17 mouse cellular contexts compared by ENCODE assay signal in the genomic region with DNA sequence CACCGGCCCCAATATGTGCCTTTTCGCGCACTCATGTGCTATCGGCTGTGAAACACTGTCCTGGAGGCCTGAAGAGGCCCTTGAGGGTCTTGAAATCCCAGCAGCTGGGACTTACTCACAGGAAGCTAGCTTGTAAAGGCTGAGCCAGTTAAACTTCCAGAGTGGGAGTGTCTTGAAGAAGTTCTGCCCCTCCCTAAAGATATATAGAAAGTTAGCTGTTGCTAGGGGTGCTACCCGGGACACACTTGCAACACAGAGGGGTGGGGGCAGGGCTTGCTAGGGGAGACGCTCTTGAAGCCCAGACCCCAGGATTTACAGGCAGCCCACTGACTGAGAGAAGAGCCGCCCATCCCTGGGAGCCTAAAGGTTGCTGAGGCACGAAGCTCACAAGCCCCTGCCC. TPM values are rescaled to one million over a fixed set of nuclear protein-coding genes. Genes with fewer than 3 reads are reported as not detected.
A peak's percentile ranks its signal among the peaks of the same experiment; 100 is the strongest.
DNase-seq lines count a peak whose midpoint lies in the region; ATAC-seq and TF ChIP-seq lines count a peak whose summit lies in the region.
"Had no signal": no experiment of that assay in that cellular context is flagged by ENCODE, and none has a peak within 500 bp of the region (broad histone marks: within the 10 kb centered on the region; RNA-seq: fewer than 3 reads in every experiment).

No protein-coding gene starts in this region.

- ATAC-seq in lung, embryonic 16.5 days (ENCODE audit: low read depth): peak; percentile 41
- peak; percentile 53 for ATAC-seq in limb, embryonic 15.5 days (ENCODE audit: insufficient number of reproducible peaks, low FRiP score, low TSS enrichment, low read depth)
- ATAC-seq in stomach, embryonic 16.5 days (ENCODE audit: insufficient read depth, low FRiP score): peak; percentile 35; the same call in 1 of the 2 replicates
- ATAC-seq: inflammation-experienced regulatory T-cells, adult 6 months had no signal

- intact Hi-C loops in gastrocnemius, adult 2 months (cut with DNase I): no loop called here

- WGBS in lung, embryonic 16.5 days: 37% methylated on average over 8 of the region's 8 CpGs
- WGBS in limb, embryonic 15.5 days: 27% methylated on average over 8 of the region's 8 CpGs
- WGBS in stomach, embryonic 16.5 days: 52% methylated on average over 8 of the region's 8 CpGs

- DNase-seq in gastrocnemius, adult 2 months: no peak
- no peak for DNase-seq in gastrocnemius, postnatal 4 days (ENCODE audit: low spot score in 2 of 2)
- no peak for DNase-seq in lung, postnatal 10 days
- no peak for DNase-seq in layer of hippocampus, postnatal 10 days (ENCODE audit: low spot score in 2 of 2)
- no peak for DNase-seq in left cerebral cortex, adult 11 months (ENCODE audit: low spot score)
- DNase-seq: adrenal gland, adult 8-10 months; gastrocnemius, postnatal 10 days; kidney, postnatal 14 days; layer of hippocampus, adult 9-11 months; midbrain, embryonic 14.5 days; thymus, postnatal 4 days had no signal

- H3K36me3 ChIP-seq in lung, embryonic 16.5 days (ENCODE audit: control insufficient read depth, insufficient read depth, low read length): no peaks in the 10 kb centered on the region
- no peaks in the 10 kb centered on the region for H3K36me3 ChIP-seq in limb, embryonic 15.5 days
- H3K36me3 ChIP-seq in stomach, embryonic 16.5 days (ENCODE audit: control insufficient read depth, insufficient read depth, low read length): no peaks in the 10 kb centered on the region
- H3K36me3 ChIP-seq: heart, embryonic 13.5 days; hindbrain, embryonic 10.5 days had no signal

- H3K4me3 ChIP-seq in gastrocnemius, adult 2 months: no peak overlapping the region
- no peak overlapping the region for H3K4me3 ChIP-seq in lung, embryonic 16.5 days (ENCODE audit: low read length)
- no peak overlapping the region for H3K4me3 ChIP-seq in limb, embryonic 15.5 days
- H3K4me3 ChIP-seq in stomach, embryonic 16.5 days (replicated peaks; ENCODE audit: low read length): no peak overlapping the region
- H3K4me3 ChIP-seq: heart, embryonic 13.5 days; hindbrain, embryonic 10.5 days had no signal

- H3K9ac ChIP-seq in lung, embryonic 16.5 days (ENCODE audit: low read length): no peak overlapping the region
- H3K9ac ChIP-seq in limb, embryonic 15.5 days: no peak overlapping the region
- H3K9ac ChIP-seq in stomach, embryonic 16.5 days (ENCODE audit: low read length): no peak overlapping the region

- no peaks in the 10 kb centered on the region for H3K27me3 ChIP-seq in lung, embryonic 16.5 days (ENCODE audit: control insufficient read depth, insufficient read depth, low read depth, low read length)
- H3K27me3 ChIP-seq in limb, embryonic 15.5 days: no peaks in the 10 kb centered on the region
- H3K27me3 ChIP-seq in stomach, embryonic 16.5 days (ENCODE audit: control insufficient read depth, insufficient read depth, low read length): no peaks in the 10 kb centered on the region
- H3K27me3 ChIP-seq: heart, embryonic 13.5 days had no signal

- H3K4me1 ChIP-seq in lung, embryonic 16.5 days (replicated peaks; ENCODE audit: control insufficient read depth, insufficient read depth, low read length): peaks cover 26% of the 10 kb centered on the region
- H3K4me1 ChIP-seq in limb, embryonic 15.5 days: peaks cover 26% of the 10 kb centered on the region
- H3K4me1 ChIP-seq in stomach, embryonic 16.5 days (ENCODE audit: control insufficient read depth, insufficient read depth, low read length): peaks cover 24% of the 10 kb centered on the region

- TF ChIP-seq CTCF in gastrocnemius, adult 2 months (IDR thresholded peaks at IDR 0.05): no peak

- no peaks in the 10 kb centered on the region for H3K9me3 ChIP-seq in lung, embryonic 16.5 days (ENCODE audit: control insufficient read depth, low read length)
- H3K9me3 ChIP-seq in limb, embryonic 15.5 days: no peaks in the 10 kb centered on the region
- no peaks in the 10 kb centered on the region for H3K9me3 ChIP-seq in stomach, embryonic 16.5 days (replicated peaks; ENCODE audit: control insufficient read depth, low read length)
- H3K9me3 ChIP-seq: hindbrain, embryonic 10.5 days had no signal

- H3K4me2 ChIP-seq in lung, embryonic 16.5 days (ENCODE audit: low read depth, low read length): no peak overlapping the region
- H3K4me2 ChIP-seq in limb, embryonic 15.5 days: no peak overlapping the region
- H3K4me2 ChIP-seq in stomach, embryonic 16.5 days (ENCODE audit: low read depth, low read length): no peak overlapping the region

- peak overlapping the region; percentile 83; the same call in 1 of the 2 replicates for H3K27ac ChIP-seq in gastrocnemius, adult 2 months
- no peak overlapping the region for H3K27ac ChIP-seq in lung, embryonic 16.5 days (ENCODE audit: low read length)
- H3K27ac ChIP-seq in limb, embryonic 15.5 days: no peak overlapping the region
- no peak overlapping the region for H3K27ac ChIP-seq in stomach, embryonic 16.5 days (ENCODE audit: low read length)
- H3K27ac ChIP-seq: hindbrain, embryonic 10.5 days had no signal

RNA-seq across cellular contexts. Expression of gene Clic4, which starts 12.8 kb away (rescaled TPM):
- total RNA-seq in gastrocnemius, adult 2 months (2021): 10 to 100 TPM; 16.9 to 33.9 TPM
- total RNA-seq in gastrocnemius, postnatal 4 days (2021): 100 to 1,000 TPM; 109 to 115 TPM
- 170 and 179 TPM in 2 replicates for polyA plus RNA-seq in lung, embryonic 16.5 days (2015; fragmentation: Nextera tagmentation; extraction: Ambion mirVana)
- 117 and 133 TPM in 2 replicates for polyA plus RNA-seq in limb, embryonic 15.5 days (2015; fragmentation: Nextera tagmentation; extraction: Ambion mirVana)
- 136 and 141 TPM in 2 replicates for polyA plus RNA-seq in stomach, embryonic 16.5 days (2015; fragmentation: Nextera tagmentation; extraction: Ambion mirVana)
- total RNA-seq in layer of hippocampus, postnatal 10 days (2021): 10 to 100 TPM; 31.0 to 31.6 TPM
